In genomic region chr4:109456821-109457220, GRCm38 (mm10) we compare ENCODE assay signal across 23 mouse cellular contexts. TPM values are rescaled to one million over a fixed set of nuclear protein-coding genes. Genes with fewer than 3 reads are reported as not detected.
DNase-seq lines count a peak whose midpoint lies in the region; ATAC-seq and TF ChIP-seq lines count a peak whose summit lies in the region.
"Had no signal": no experiment of that assay in that cellular context is flagged by ENCODE, and none has a peak within 500 bp of the region (broad histone marks: within the 10 kb centered on the region; RNA-seq: fewer than 3 reads in every experiment).

No protein-coding gene starts in this region.

- H3K9ac ChIP-seq in heart, adult 2 months (ENCODE audit: low read depth, low read length) = no peak overlapping the region
- H3K9ac ChIP-seq: embryonic facial prominence, embryonic 12.5 days; embryonic facial prominence, embryonic 15.5 days; forebrain, postnatal 0 days; hindbrain, embryonic 12.5 days; hindbrain, embryonic 15.5 days had no signal

- no peak for TF ChIP-seq CTCF in heart, adult 2 months (IDR thresholded peaks at IDR 0.05)

- no peak overlapping the region for H3K27ac ChIP-seq in heart, adult 2 months
- H3K27ac ChIP-seq: embryonic facial prominence, embryonic 12.5 days; embryonic facial prominence, embryonic 15.5 days; hindbrain, embryonic 12.5 days; hindbrain, embryonic 15.5 days had no signal

- ATAC-seq in granulocyte monocyte progenitor cell, adult 5-6 weeks (replicated peaks; ENCODE audit: poor library complexity, severe bottlenecking) = peak; percentile 70
- ATAC-seq in megakaryocyte, adult 5-6 weeks (ENCODE audit: poor library complexity, severe bottlenecking) = peak; percentile 63
- ATAC-seq: CD4-positive, CD25-positive, alpha-beta regulatory T cell, adult 4 months; forebrain, embryonic 14.5 days; forebrain, postnatal 0 days; intestine, postnatal 0 days had no signal

- intact Hi-C loops in heart, adult 2 months (cut with DNase I) = no loop called here

- no peak for TF ChIP-seq POLR2A in heart, adult 2 months (IDR thresholded peaks at IDR 0.05; ENCODE audit: insufficient read depth, low read depth, low read length)

- 68% methylated on average over 6 of the region's 6 CpGs for WGBS in heart, adult 2 months

- no peaks in the 10 kb centered on the region; the same call in 1 of the 2 replicates for H3K79me2 ChIP-seq in heart, adult 2 months (replicated peaks; ENCODE audit: control insufficient read depth, insufficient read depth, low read length)

- H3K4me3 ChIP-seq in heart, adult 2 months = no peak overlapping the region
- H3K4me3 ChIP-seq: embryonic facial prominence, embryonic 12.5 days; embryonic facial prominence, embryonic 15.5 days; gastrocnemius, adult 2 months; hindbrain, embryonic 12.5 days; hindbrain, embryonic 15.5 days had no signal

- no peak for TF ChIP-seq EP300 in heart, adult 2 months (IDR thresholded peaks at IDR 0.05; ENCODE audit: insufficient read depth, low read depth, low read length)

- peak; percentile 67 for DNase-seq in A20 (ENCODE audit: low read depth, low spot score)
- no peak for DNase-seq in urinary bladder, adult 2 months (ENCODE audit: low spot score)
- no peak for DNase-seq in heart, adult 2 months
- no peak for DNase-seq in heart, postnatal 4 days
- DNase-seq: adrenal gland, adult 2 months; adrenal gland, postnatal 25 days; cerebellum, adult 11-12 months; cerebellum, adult 8-10 months; cerebellum, postnatal 10 days; cerebellum, postnatal 36 days; forebrain, postnatal 0 days; gastrocnemius, adult 2 months; gastrocnemius, postnatal 14 days; heart, postnatal 36 days had no signal

- H3K36me3 ChIP-seq in heart, adult 2 months (ENCODE audit: control insufficient read depth, insufficient read depth, low read length) = peaks cover 28% of the 10 kb centered on the region

- peaks cover 7% of the 10 kb centered on the region for H3K4me1 ChIP-seq in heart, adult 2 months (ENCODE audit: control insufficient read depth, insufficient read depth, low read length)
- H3K4me1 ChIP-seq: hindbrain, embryonic 15.5 days had no signal

- H3K27me3 ChIP-seq in heart, adult 2 months (ENCODE audit: control insufficient read depth, insufficient read depth, low read length) = no peaks in the 10 kb centered on the region
- H3K27me3 ChIP-seq: embryonic facial prominence, embryonic 12.5 days; embryonic facial prominence, embryonic 15.5 days; hindbrain, embryonic 12.5 days; hindbrain, embryonic 15.5 days had no signal

RNA-seq across cellular contexts. Expression of gene Rnf11, which starts 27.7 kb away (rescaled TPM):
- total RNA-seq in granulocyte monocyte progenitor cell, adult 5-6 weeks (2014; fragmentation: Nextera tagmentation) = 8.5 and 11.5 TPM in 2 replicates
- 14.3 and 20.2 TPM in 2 replicates for total RNA-seq in granulocyte monocyte progenitor cell, adult 5-6 weeks (2017)
- 27.2 and 28.8 TPM in 2 replicates for total RNA-seq in megakaryocyte, adult 5-6 weeks (2015)
- total RNA-seq in megakaryocyte, adult 5-6 weeks (2017) = 27.6 and 31.5 TPM in 2 replicates
- 72.9 and 75.3 TPM in 2 replicates for polyA plus RNA-seq in urinary bladder, adult 2 months (2012; rRNA removed)
- 100 to 1,000 TPM; 109 to 112 TPM for total RNA-seq in heart, adult 2 months (2021)
- polyA plus RNA-seq in heart, adult 2 months (2012; rRNA removed) = 40.5 and 87.0 TPM in 2 replicates
- total RNA-seq in heart, postnatal 4 days (2021) = 100 to 1,000 TPM; 106 to 107 TPM

RNA-seq across cellular contexts. Expression of gene Ttc39a, which starts 50.4 kb away (rescaled TPM):
- not detected in 2 replicates for total RNA-seq in granulocyte monocyte progenitor cell, adult 5-6 weeks (2014; fragmentation: Nextera tagmentation)
- total RNA-seq in granulocyte monocyte progenitor cell, adult 5-6 weeks (2017) = 0.72 and 2.4 TPM in 2 replicates
- 0.29 TPM in 1 of 2 replicates, not detected in the other for total RNA-seq in megakaryocyte, adult 5-6 weeks (2015)
- 0.16 and 0.51 TPM in 2 replicates for total RNA-seq in megakaryocyte, adult 5-6 weeks (2017)
- 8.4 and 10.8 TPM in 2 replicates for polyA plus RNA-seq in urinary bladder, adult 2 months (2012; rRNA removed)
- total RNA-seq in heart, adult 2 months (2021) = 1 to 10 TPM; 1.6 to 2.4 TPM
- polyA plus RNA-seq in heart, adult 2 months (2012; rRNA removed) = 1.8 and 2.7 TPM in 2 replicates
- total RNA-seq in heart, postnatal 4 days (2021) = 1 to 10 TPM; 3.3 to 4.1 TPM
- polyA plus RNA-seq: CD4-positive, CD25-positive, alpha-beta regulatory T cell, adult 4 months had no signal
